Mouse (Mus musculus): Measurements from ENCODE around the gene Cdc42bpg.
"Not testable (repeated sequence)": the region's sequence is repeated elsewhere in the genome, so short reads cannot be mapped to it uniquely, and the experiment has no call there.

The Cdc42bpg gene

DNA sequence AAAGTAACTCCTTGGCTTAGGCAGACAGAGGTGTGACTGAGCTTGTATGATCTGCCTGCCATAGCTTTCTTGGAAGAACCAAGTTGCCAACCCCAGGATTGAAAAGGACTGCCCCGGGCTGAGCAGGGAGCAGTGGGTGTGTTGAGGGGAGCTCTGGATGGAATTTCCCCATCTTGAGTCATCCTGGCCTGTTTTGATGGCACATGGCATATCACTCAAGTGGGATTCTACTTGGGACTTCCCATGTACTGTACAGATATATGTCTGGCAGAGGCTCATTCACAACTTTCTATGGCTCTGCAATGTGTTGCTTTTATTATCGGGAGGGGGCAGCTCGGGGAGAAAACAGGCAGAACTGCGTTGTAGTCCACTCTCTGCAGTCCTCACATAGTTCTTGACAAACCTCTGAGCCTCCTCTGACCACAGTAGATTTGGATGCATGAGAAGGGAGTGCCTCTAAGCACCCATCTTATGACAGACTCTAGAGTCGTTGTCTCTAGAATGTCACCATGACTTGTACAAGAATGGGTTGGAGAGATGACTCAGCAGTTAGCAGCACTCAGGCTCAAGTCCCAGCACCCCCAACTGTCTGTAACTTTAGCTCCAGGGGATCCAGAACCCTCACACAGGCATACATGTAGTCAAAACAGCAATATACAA, 9.6 kb upstream of the Cdc42bpg start:
- DNase-seq (ENCODE audit: low read depth, low spot score), result no peak

DNA sequence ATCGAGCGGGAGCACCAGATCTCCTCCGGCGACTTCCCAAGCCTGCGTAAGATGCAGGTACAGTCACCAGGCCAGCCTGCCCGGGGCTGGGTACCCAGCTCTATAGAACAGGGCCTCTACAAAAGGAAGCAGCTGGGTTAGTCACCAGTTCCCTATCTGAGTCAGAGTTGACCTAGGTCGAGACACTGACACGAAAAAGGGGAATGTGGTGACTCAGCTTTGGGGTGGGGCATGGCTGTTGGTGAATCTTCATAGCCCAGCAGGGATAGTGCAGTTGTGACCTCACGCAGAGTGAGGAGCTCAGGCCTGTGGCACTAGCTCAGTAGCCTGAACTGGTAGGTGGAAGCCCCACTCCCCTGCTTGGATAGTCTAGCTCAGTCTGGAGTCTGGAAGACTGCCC, 8.6 kb upstream of the Cdc42bpg start:
- DNase-seq (ENCODE audit: low read depth, low spot score), result no peak

DNA sequence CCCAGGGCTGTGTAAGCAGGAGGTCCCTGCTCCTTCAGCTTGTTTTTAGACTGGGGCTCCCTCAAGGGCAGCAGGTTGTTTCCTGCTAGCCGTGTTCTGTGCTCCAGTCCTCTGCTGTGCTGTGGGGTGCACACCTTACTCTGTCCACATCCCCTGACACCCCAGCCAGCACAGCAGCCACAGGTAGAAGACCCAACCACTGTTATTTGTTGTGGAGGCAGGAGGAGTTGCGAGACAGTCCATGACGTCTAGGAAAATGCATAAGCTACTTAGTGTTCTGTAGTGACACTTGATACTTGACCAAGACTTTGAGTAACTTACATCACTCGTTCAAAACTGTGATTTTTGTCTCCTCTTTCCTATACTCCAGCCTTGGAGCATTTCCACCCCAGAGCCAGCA, 7.3 kb upstream of the Cdc42bpg start:
- no peak for DNase-seq (ENCODE audit: low read depth, low spot score)

DNA sequence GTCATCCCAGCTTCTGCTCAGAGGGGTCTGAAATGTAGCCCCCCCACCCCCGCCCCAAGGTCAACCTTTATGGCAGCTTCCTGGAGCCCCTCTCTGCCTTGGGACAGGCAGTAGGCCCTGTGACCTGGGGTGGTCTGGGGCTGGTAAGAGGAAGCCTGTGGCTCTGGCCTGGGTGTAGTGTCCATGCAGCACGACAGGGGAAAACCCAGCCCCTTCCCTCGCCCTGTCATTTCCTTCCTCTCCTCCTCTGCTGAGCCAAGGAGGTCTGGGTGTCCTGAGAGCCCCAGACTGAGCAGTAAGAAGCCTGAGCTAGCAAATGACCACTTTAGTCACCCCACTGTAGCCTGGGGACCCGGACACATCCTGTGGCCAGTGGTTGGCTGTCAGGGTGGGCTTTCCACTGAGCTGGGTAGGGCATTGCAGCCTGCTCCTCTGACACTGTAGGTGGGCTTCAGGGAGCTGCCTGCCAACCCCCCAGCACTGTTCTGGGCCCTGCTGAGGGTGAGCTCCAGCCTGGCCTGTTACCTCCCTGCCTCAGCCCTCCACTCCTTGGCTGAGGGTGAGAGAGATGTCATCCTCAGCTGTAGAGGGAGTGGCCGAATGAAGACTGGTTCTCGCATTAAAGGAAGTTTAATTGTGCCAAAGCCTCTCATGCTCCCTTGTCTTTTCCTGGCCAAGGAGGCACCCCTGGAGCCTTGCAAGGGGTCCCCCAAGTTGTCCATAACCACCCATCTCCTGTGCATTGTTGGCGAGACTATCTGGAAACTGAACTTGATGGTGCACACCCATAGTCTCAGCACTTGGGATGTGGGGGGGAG, 6.6 kb upstream of the Cdc42bpg start:
- DNase-seq (ENCODE audit: low read depth, low spot score), result no peak

DNA sequence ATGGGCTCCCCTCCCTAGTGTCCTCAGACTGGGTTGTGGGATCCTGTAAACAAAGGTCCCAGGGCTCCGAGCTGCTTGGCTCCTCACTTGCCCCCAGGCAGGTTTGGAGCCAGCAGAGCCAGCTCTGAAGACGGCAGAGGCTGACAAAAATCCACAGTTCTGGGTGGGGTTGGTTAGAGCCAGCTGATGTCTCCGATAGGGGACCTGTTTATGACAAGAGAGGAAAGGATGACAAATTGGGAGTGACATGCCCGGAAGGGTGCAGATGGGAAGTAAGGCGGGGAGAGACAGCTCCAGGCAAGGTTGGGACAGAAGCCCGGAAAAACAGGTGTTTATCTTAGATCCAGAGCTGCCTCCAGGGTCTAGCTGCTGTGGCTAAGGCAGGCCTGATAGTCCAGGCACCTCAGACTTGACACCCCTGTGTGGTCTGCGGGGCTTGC, 5.8 kb upstream of the Cdc42bpg start:
- DNase-seq (ENCODE audit: low read depth, low spot score), result no peak

DNA sequence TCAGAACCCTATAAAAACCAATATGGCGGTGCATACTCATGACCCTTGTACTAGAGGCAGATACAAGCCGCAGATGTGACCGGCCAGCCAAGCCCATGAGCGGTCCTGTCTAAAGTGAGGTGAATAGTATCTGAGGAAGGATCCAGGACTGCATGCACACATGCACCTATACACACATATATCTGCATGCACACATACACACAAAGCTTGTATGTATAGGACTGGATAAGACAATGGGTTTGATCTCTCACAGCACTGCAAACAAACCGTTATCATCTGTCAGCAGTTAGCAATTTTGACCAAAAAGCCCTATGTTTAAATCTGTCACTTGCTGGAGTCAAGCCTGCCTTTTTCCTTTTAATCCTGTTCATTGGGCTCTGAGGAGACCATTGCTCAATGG, 4.1 kb upstream of the Cdc42bpg start:
- no peak for DNase-seq (ENCODE audit: low read depth, low spot score)

DNA sequence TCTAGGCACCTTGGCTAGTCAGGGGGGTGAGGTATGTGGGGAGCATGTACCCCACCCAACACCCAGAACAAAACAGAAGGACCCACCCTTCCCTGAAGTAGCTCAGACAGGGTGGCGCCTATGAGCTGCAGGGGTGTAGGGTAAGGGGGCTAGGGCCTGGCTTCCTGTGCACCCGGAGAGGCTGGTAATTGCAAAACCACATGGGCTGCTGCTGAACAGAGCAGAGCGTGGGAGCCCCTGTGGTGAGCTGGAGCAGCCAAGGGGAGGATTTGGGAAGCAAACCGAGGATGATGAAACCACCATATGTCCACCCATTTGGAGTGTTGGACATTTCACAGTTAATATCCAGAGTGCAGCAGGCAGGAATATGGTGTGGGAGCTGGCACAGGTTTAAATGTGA, 3.7 kb upstream of the Cdc42bpg start:
- DNase-seq (ENCODE audit: low read depth, low spot score), result peak; percentile 50

DNA sequence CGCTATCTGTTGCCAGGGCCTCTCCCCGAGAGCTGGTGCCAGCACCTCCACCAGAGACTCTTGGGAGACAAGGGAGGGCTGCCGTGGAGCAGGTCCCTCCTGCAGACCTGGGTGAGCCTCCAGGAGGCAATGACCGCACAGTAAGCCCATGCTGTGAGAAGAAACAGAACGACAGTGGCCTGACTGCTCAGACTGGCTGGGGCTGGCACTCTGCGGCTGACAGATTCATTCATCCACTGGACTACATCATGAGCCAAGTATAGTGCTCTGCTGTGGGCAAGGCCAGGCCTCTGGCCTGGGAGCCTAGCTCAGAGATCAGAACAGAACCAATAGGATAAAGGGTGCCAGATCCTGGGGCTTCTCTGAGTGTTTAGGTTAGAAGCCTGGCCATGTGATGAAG, 2.4 kb upstream of the Cdc42bpg start:
- DNase-seq (ENCODE audit: low read depth, low spot score), result no peak

DNA sequence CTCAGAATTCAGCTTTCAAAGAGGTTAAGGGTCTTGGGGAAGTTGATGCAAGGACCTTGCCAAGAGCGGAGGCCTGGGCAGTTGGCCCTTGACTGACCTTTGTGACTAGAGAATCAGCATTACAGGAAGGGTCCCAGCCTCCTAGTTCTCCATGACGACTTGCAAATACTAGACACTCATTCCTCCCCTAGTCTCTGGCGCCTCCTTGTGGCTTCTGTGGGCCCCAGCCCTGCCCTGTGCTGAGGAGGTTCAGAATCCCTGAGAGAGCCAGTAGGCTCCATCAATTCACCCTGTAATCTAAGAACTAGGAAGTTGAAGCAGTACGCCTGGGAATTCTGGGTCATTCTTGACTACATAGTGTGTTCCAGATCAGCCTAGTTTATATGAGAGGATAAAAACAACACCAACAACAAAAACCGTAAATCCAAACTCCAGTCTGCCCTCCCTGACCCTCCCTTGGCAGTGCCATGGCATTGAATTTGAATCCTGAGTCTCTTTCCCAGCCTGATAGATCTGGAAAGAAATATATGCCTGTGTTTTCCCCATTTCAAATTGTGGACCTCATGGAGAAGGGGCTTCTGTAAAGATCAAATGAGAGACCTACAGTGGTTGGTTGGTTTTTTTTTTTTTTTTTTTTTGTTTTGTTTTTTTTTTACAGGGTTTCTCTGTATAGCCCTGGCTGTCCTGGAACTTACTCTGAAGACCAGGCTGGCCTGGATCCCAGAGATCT, 1.3 kb upstream of the Cdc42bpg start:
- peak; percentile 91 for DNase-seq (ENCODE audit: low read depth, low spot score)

DNA sequence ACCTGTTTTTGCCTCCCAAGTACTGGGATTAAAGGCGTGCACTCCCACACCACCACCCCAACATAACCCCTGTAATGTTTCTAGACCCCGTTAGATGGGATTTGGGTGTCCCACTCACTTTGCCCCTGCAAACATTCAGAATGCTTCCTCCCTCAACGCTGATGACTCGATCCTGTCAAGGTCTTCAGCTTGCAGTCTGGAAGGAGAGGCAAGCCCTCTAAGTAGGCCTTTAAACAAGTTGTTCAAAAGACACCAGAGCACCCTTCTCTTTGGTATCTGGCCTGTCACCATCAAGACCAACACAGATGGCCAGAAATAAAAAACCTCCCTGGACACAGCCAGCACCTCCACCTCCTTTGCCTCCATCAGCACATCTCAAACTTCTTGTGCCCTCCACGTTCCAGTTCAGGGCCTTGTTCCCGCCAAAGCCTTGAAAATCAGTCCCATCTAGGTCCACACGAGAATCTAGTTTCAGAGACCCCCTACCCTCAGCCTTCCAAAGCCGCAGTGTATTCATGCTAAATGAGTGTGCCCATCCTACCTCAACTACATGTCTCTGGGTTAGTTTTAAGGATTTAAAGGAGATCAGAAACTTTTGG, 640 bp upstream of the Cdc42bpg start:
- DNase-seq (ENCODE audit: low read depth, low spot score), result peak; percentile 11

DNA sequence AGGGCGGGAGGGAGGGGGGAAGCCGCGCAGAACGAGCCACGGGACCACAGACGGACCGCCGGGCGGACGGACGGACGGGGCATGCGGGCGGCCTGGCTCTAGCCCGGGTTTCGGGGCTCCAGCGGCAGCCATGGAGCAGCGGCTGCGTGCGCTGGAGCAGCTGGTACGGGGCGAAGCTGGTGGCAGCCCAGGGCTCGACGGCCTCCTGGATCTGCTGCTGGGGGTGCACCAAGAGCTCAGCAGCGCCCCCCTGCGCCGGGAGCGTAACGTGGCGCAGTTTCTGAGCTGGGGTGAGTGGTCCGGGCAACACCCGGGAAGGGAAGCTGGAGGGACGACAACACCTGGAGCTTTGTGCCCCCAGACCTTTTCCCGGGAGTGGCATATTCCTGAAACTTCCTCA, 330 bp downstream of the Cdc42bpg start:
- DNase-seq (ENCODE audit: low read depth, low spot score), result peak; percentile 88

DNA sequence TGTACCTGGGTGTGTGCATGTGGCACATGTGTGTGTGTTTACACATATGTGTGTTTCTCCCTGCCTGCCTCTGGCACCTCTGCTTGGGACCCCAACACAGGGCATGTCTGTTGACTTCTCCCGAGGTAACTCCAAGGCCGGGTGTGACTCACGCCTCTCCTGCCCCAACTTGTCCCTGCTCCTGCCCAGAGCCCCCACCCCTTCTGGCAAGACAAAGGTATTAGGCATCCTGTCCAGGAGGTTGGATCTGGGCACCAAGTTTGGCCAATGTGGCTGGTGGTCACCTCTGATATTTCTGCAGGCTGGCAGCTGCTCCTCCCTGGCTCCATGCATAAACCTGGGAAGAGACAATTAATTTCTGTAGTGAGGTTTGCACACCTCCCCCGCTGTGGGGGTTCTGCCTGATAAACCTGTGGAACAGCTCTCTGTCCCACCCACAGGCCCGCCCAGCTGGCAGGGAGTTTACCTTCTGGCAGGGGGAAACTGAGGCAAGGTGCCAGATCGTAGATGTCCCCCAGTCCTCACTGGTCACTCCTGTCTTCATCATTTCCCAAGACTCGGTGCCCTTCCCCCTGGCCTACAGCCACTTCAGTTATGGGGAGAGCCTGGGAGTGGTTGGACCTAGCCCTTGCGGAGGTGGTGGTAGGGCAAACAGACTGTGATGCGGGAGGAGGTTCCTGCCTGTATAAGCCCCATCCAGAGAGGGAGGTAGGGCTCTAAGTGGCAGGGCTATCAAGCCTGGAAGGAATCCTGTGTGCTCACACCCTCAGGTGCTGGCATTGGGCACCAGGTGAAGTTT, 1.7 kb downstream of the Cdc42bpg start:
- DNase-seq (ENCODE audit: low read depth, low spot score), result no peak

DNA sequence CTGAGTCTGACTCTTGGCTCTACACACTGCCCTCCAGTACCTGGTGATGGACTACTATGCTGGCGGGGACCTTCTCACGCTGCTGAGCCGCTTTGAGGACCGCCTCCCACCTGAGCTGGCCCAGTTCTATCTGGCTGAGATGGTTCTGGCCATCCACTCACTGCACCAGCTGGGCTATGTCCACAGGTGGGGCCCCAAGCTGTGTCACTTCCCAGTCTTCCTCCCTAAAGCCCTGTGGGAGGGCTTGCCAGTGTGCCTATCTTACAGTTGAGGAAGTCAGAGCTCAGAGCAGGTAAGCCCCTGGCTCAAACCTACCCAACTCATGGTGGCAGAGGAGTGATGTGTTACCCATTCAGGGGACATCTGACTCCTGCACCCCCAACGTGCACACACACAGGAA, 3.9 kb downstream of the Cdc42bpg start:
- DNase-seq (ENCODE audit: low read depth, low spot score), result no peak

DNA sequence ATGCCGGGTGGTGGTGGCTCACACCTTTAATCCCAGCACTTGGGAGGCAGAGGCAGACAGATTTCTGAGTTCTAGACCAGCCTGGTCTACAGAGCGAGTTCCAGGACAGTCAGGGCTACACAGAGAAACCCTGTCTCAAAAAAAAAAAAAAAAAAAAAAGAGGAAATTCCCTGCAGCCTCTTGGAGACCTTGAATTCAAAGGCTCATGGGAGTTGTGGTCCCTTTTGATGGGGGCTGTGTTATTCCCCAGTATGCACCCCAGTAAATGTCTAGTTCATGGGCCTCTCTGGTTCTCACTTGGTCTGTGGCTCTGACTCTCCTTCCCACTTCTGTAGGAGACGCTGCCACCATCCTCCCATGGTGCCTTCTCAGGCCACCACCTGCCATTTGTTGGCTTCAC, 5.5 kb downstream of the Cdc42bpg start:
- DNase-seq (ENCODE audit: low read depth, low spot score), result not testable (repeated sequence)

DNA sequence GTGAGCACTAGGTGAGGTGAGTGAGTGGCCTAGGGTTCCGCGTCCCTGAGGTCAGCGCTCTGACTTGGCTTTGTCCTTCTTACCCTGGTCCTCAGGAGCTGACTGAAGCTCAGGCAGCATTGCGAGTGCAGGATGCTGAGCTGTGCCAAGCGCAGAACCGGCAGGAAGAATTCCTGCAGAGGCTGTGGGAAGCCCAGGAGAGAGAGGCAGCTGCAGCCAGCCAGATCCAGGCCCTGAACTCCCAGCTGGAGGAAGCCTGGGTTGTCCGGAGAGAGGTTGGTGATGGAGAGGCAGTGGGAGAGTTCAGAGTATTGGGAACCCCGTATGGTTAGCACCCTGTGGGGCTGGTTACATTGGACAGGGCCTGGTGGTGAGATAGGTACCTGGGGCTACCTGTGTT, 7.5 kb downstream of the Cdc42bpg start:
- no peak for DNase-seq (ENCODE audit: low read depth, low spot score)

DNA sequence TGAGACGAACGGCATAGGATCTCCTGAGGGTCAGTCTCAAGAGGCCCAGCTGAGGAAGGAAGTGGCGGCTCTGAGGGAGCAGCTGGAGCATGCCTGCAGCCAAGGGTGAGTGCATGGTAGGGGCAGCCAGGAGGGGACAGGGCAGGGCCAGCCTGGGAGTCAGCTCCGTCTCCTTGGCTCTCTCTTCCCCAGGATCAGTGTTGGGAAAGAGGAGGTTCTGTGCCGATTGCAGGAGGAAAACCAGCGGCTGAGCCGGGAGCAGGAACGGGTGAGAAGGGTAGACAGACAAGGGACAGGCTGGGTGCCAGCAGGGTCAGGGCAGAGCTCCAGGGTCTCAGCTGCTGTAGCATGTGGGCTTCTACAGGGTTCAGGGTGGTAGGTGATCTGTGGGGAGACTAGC, 8.3 kb downstream of the Cdc42bpg start:
- no peak for DNase-seq (ENCODE audit: low read depth, low spot score)

DNA sequence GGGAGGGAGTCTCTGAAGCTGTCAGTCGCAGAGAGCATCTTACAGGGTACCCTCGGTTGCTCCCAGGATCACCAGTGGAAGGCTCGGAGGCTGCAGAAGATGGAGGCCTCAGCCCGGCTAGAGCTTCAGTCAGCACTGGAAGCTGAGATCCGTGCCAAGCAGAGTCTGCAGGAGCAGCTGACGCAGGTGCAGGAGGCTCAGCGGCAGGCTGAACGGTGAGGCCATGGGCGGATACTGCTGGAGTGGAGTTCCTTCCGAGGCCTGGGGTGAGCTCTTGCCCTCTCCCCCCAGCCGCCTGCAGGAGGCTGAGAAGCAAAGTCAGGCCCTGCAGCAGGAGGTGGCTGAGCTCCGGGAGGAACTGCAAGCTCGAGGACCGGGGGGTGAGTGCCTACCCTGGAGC, 9.3 kb downstream of the Cdc42bpg start:
- no peak for DNase-seq (ENCODE audit: low read depth, low spot score)

DNA sequence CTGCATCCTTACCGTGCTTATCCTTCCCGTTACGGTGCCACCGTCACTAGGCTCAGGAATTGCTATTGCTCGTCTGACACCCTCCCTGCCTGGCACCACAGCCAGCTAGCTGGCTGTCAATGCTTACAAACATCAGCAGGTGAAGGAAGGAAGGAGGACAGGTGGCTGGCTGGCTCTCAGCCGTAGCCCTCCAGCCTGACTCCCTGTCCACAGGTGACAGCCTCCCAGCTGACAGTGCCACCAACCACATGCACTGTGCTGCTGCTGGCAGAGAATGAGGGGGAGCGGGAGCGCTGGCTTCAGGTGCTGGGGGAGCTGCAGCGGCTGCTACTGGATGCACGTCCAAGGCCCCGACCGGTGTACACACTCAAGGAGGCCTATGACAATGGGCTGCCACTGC, 11.9 kb downstream of the Cdc42bpg start:
- no peak for DNase-seq (ENCODE audit: low read depth, low spot score)

DNA sequence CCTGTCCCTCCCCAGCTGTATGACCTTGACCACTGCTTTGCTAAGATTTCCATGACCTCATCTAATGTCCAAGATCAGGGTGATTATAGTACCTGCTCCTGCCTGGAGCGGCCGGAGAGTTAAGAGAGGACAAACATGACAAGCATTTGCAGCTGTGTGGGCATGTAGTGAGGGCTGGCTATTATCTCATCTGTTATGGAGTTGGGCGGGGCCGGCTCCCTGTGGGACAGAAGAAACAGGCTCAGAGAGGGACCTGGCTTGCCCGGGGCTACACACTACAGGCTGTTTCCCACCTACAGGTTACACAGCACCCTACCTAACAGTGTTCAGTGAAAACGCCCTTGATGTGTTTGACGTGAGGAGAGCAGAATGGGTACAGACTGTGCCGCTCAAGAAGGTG, 15.1 kb downstream of the Cdc42bpg start:
- DNase-seq (ENCODE audit: low read depth, low spot score), result no peak

DNA sequence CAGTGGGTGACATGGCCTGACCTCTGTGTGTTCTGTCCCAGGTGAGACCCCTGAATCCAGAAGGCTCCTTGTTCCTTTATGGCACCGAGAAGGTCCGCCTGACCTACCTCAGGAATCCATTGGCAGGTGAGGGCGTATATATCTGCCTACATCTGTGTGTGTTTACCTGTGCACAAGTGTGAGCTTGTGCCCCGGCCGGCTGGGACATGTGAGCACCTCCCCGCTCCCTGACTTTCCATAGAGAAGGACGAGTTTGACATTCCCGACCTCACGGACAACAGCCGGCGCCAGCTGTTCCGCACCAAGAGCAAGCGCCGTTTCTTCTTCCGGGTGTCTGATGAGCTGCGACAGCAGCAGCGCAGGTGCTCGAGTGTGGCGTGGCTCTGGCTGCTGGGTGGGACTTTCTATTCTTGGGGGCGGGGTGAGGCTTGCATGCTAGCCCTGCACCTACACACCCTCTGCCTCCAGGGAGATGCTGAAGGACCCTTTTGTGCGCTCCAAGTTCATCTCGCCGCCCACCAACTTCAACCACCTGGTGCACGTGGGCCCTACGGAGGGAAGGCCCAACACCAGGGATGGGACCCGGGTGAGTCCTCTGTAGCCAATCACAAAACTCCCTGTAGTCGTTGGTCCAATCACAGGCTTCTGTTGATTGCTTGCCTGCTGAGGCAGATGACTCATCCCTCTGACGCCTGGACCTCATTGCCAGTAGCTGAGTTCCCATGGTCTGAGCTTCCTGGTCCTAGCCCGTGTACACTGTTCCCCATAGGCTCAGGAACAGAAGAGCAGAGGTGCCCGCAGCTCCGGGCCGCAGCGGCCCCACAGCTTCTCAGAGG, 15.7 kb downstream of the Cdc42bpg start:
- DNase-seq (ENCODE audit: low read depth, low spot score), result no peak

DNA sequence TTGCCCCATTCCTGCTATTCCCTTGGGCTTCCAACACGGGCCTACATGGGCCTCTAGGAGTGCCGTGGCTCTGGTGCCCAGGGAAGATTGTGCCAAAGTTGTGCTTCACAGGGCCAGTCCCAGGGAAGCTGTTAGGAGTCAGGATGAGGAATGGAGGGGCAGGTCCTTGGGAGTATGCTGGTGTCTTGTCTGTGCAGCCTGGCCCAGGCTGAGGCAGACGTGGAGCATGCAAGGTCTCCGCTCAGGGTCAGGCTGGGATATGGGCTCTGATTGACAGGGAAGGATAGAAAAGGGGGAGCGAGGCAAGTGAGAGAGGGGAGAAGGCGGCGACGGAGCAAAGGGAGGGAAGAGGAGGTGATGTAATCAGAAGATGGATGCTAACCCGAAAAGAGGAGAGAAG, 18.5 kb downstream of the Cdc42bpg start:
- no peak for DNase-seq (ENCODE audit: low read depth, low spot score)

Measured in mesoderm, embryonic 11.5 days (tissue).